Mouse (Mus musculus): ENCODE data around the gene Foxn3. TPM values are rescaled to one million over a fixed set of nuclear protein-coding genes. Genes with fewer than 3 reads are reported as not detected.

Foxn3 gene
- total and polyA plus RNA-seq, 3 experiments: 9.7 to 26.8 (median 11.0) TPM

DNA sequence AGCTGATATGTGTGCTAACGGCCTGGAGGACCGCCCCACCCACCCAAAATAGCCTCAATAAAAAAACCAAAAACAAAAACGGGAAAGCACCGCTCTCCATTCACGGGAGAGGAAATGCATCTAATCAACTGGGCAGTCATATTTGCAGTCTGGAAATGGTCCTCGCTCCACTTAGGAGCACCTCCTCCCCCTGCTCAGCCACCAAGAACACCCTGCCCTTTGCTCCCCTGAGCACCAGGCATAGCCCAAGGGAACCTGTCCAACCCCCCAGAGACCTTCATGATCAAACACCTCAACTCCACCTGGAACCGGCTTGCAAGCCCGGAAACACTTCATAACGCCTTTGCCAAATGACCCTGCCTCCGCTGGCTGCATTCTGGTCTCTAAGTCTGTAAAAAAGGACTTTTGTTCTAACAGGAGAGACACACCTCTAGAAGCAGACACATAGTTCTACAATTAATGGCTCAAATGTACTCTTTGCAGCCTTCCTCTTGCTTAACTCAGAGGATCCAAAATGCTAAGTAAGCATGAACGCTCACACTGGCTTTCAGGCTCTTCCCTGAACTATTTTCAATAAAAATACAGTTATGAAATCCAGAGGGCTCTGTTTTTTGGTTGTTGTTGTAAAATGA is 2.6 kb downstream of the Foxn3 start (continued):
- TF ChIP-seq TBP (conservative IDR thresholded peaks at IDR 0.05; ENCODE audit: low read depth, low read length): no peak
- TF ChIP-seq TCF12 (IDR thresholded peaks at IDR 0.05; ENCODE audit: low read depth, low read length): peak; percentile 53; the same call in 1 of the 2 replicates
- peak; percentile 94 for TF ChIP-seq MEF2A (IDR thresholded peaks at IDR 0.05; ENCODE audit: borderline replicate concordance, low read depth, low read length)
- no peak for TF ChIP-seq JUND (conservative IDR thresholded peaks at IDR 0.05; ENCODE audit: low read depth, low read length)
- peak; percentile 19; the same call in 1 of the 2 replicates for TF ChIP-seq HCFC1 (IDR thresholded peaks at IDR 0.05; ENCODE audit: low read depth, low read length)
- no peak for TF ChIP-seq GABPA (IDR thresholded peaks at IDR 0.05; ENCODE audit: insufficient replicate concordance, low read depth, low read length)
- TF ChIP-seq ELF1 (IDR thresholded peaks at IDR 0.05; ENCODE audit: low read depth, low read length): peak; percentile 62
- peak; percentile 54; the same call in 1 of the 2 replicates for TF ChIP-seq KAT2A (IDR thresholded peaks at IDR 0.05; ENCODE audit: insufficient replicate concordance, low read length)
- TF ChIP-seq MYC (IDR thresholded peaks at IDR 0.05; ENCODE audit: low read depth, low read length): 0 out of 2 replicates have a peak, but pooled peaks have one; percentile 44
- TF ChIP-seq IRF4 (IDR thresholded peaks at IDR 0.05; ENCODE audit: low read depth, low read length): peak; percentile 70
- no peak for TF ChIP-seq JUN (IDR thresholded peaks at IDR 0.05; ENCODE audit: insufficient read depth, low read depth, low read length)
- TF ChIP-seq USF1 (IDR thresholded peaks at IDR 0.05; ENCODE audit: low read depth, low read length): no peak
- TF ChIP-seq EP300 (IDR thresholded peaks at IDR 0.05; ENCODE audit: low read length): peak; percentile 77; the same call in 1 of the 2 replicates
- TF ChIP-seq ZMIZ1 (IDR thresholded peaks at IDR 0.05; ENCODE audit: low read depth, low read length): no peak
- peak; percentile 87 for TF ChIP-seq BHLHE40 (IDR thresholded peaks at IDR 0.05; ENCODE audit: low read depth, low read length)
- no peak for TF ChIP-seq SMC3 (IDR thresholded peaks at IDR 0.05; ENCODE audit: low read depth, low read length)
- peak; percentile 58 for TF ChIP-seq CHD2 (IDR thresholded peaks at IDR 0.05; ENCODE audit: low read length)

DNA sequence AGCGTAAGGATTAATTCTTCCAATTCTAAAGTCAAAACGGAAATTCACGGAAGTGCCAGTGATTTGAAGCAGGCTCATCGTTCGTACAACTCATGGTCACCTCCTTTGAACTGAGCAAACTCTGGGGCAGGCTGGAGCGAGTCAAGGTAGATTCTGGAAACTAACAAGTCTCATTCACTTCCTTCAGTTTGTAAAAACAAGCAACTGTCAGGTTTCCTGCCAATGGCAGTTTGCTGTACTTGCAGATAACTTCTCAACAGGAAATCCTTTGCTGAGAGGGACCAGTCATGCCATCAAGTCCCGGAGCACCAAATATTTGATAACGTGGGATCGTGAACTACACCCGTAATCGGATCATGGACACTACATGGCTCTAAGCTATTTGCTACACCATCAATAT is 3.9 kb downstream of the Foxn3 start:
- H3K4me2 ChIP-seq (ENCODE audit: insufficient read depth, low read depth, poor library complexity, severe bottlenecking): no peak overlapping the region
- in situ Hi-C loops (cut with MboI; ENCODE audit: low pct_ligation_motif_present, low pct_unique_long_range_greater_than_20kb, low sequenced_read_pairs): loop anchor here (10.0 kb wide), 1 partner anchor 375 kb away; no protein-coding TSS in a partner anchor

More for the DNA sequence above, 3.9 kb downstream of the Foxn3 start:
- dilution Hi-C loops (cut with MboI; ENCODE audit: extremely low pct_ligation_motif_present, extremely low pct_unique_long_range_greater_than_20kb, low sequenced_read_pairs): no loop called here
- H3K36me3 ChIP-seq (replicated peaks in 1 of 2; ENCODE audit: control insufficient read depth in 1 of 2, insufficient read depth in 1 of 2, low read length in 1 of 2): peaks cover 6 to 44% of the 10 kb centered on the region in 2 experiments
- no peaks in the 10 kb centered on the region for H3K27me3 ChIP-seq (replicated peaks)
- no peak overlapping the region for H3K27ac ChIP-seq (ENCODE audit: insufficient read depth, low read depth)
- no peak overlapping the region for H3K9ac ChIP-seq (ENCODE audit: insufficient read depth, low read depth)
- peaks cover 37% of the 10 kb centered on the region for H3K79me2 ChIP-seq (replicated peaks; ENCODE audit: control insufficient read depth, extremely low read depth, insufficient read depth, poor library complexity, severe bottlenecking)
- no peak overlapping the region for H3K4me3 ChIP-seq (replicated peaks in 1 of 3; ENCODE audit: low read depth in 2 of 3, low read length in 2 of 3, poor library complexity in 1 of 3)
- no peak for DNase-seq (ENCODE audit: extremely low read depth)
- peaks cover 3 to 37% of the 10 kb centered on the region in 2 experiments for H3K4me1 ChIP-seq (ENCODE audit: control insufficient read depth in 1 of 2, insufficient read depth in 2 of 2)
- TF ChIP-seq JUN (IDR thresholded peaks at IDR 0.05; ENCODE audit: insufficient read depth, low read depth, low read length) (no peak), KAT2A (IDR thresholded peaks at IDR 0.05; ENCODE audit: insufficient replicate concordance, low read length) (no peak), USF2 (conservative IDR thresholded peaks at IDR 0.05; ENCODE audit: low read depth, low read length) (no peak), ZMIZ1 (IDR thresholded peaks at IDR 0.05; ENCODE audit: low read depth, low read length) (no peak), MAX (IDR thresholded peaks at IDR 0.05; ENCODE audit: low read length) (no peak), MYC (IDR thresholded peaks at IDR 0.05; ENCODE audit: low read depth, low read length) (no peak), HCFC1 (IDR thresholded peaks at IDR 0.05; ENCODE audit: low read depth, low read length) (no peak), IRF4 (IDR thresholded peaks at IDR 0.05; ENCODE audit: low read depth, low read length) (no peak), ELF1 (IDR thresholded peaks at IDR 0.05; ENCODE audit: low read depth, low read length) (no peak), RAD21 (IDR thresholded peaks at IDR 0.05; ENCODE audit: low read depth, low read length) (no peak), TCF12 (IDR thresholded peaks at IDR 0.05; ENCODE audit: low read depth, low read length) (no peak), CTCF (conservative IDR thresholded peaks at IDR 0.05 in 1 of 2, IDR thresholded peaks at IDR 0.05 in 1 of 2; ENCODE audit: low read depth in 2 of 2, low read length in 2 of 2) (no peak), POLR2AphosphoS2 (IDR thresholded peaks at IDR 0.05; ENCODE audit: low read depth, low read length) (no peak), ZNF384 (IDR thresholded peaks at IDR 0.05; ENCODE audit: low read depth, low read length) (no peak), MEF2A (IDR thresholded peaks at IDR 0.05; ENCODE audit: borderline replicate concordance, low read depth, low read length) (no peak), NELFE (IDR thresholded peaks at IDR 0.05; ENCODE audit: low read depth, low read length) (no peak), GABPA (IDR thresholded peaks at IDR 0.05; ENCODE audit: insufficient replicate concordance, low read depth, low read length) (no peak), NRF1 (IDR thresholded peaks at IDR 0.05; ENCODE audit: low read depth, low read length) (no peak)
- H3K9me3 ChIP-seq (replicated peaks; ENCODE audit: low read length): no peaks in the 10 kb centered on the region

All from CH12.LX (cell line).